Mouse (Mus musculus) retina, postnatal 1 day (tissue): Measurements from ENCODE around the gene Porcn.
A peak's percentile ranks its signal among the peaks of the same experiment; 100 is the strongest.

Experiments used
- DNase-seq: peaks from one replicate; pipeline ENCODE4 v3.0.0-alpha.2; 2012

Porcn gene

GRCm38 (mm10) chrX:8205088-8205487 lies 1.2 kb downstream of the Porcn start:
- no peak for DNase-seq

GRCm38 (mm10) chrX:8204076-8204475 lies 2.2 kb downstream of the Porcn start:
- DNase-seq, result no peak

DNA sequence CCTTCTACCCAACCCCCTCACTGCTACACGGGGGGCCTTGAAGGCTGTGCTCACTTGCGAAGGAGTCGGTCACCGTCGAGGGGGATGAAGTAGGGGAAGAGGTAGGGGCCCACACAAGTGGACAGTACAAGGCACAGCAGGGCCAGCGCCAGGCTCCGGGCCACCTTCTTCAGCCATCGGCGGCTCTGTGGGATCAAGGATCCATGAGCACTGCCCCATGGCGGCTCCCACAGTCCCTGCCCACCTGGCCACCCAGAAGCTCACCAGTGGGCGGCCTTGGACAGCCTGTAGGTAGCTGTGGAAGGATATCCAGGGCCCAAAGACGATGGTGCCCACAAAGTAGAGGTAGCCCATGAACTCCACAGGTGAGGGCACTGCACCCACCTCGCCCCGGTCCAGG lies 3.2 kb downstream of the Porcn start:
- no peak for DNase-seq

- DNase-seq, result peak; percentile 38
These were observed 13.0 kb downstream of the Porcn start, which contains the start of gene Ebp for GRCm38 (mm10) chrX:8193419-8193723. TSS of gene Ebp (minus strand) at chrX:8193512.

GRCm38 (mm10) chrX:8192640-8193418 lies 13.5 kb downstream of the Porcn start:
- peak; percentile 92 for DNase-seq

DNA sequence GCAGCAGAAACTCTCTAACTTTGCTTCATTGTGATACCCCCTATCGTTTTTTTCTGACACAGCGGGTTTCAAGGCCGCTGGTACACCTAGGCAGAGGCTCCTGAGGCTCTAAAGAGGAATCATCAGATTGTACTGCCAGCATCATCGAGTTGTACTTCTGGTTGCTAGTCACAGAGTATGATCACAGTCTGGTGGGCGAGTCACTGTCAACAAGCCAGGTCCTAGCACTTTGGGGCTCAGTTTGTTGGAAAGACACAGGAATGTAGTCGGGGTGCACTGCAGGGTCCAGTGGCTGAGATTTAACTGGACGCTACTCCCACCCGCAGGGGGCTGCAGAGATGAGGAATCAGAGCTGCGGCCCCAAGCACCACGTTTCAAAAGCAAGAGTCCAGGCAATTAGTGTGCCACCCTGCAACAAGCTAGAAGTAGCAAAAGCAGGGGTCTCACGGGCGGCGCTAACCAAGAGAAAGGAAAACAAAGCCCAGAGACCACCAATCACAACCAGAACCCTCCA lies 14.1 kb downstream of the Porcn start:
- DNase-seq, result no peak

DNA sequence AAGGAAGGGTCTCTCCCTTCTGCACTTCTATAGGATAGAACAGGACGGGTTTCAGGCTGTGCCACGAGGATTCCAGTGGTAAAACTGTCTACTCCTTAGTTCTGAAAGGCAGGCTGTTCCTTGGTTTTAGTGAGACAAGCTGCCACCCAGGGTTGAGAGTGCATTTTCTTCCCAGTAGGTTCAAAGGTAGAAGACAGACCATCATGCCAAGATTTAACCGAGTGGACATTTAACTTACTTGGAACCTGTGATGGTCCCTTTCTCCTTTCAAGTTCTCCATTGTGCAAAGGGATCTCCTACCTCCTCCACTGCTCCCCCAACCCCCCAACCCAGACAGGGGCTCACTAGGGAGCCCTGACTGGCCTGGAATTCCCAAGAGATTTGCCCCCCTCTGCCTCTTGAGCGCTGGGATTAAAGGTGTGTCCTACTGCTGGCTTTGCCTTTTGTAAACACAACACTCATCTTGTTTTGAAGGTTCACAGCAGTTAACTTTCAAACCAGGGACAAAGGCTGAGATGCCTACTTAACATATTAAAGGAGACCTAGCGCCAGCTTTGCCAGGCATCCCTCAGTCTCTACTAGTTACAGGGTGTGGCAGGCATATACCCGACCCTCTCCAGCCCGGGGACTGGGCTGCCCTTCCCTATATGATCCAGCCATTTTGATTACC lies 23.3 kb downstream of the Porcn start:
- no peak for DNase-seq

DNA sequence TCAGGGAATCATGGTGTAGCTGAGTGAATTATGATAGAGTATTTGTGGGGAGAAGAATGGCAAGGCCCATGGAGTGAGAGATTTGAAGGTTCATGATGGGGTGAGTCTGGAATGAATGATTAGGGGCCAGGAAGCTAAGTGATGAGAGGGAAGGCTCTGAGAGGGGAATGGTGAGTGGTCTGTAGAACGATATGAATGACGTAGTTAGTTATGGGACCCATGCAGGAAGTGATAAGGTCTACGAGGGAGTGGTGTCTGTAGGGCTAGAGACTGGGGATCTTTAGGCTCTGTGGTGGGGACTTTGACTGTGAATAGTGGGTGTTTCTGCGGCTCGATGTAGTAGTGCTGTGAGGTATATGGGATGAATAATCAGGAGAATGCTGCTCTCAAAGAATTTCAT lies 26.7 kb downstream of the Porcn start:
- DNase-seq, result no peak

- DNase-seq, result no peak
These were observed 27.5 kb downstream of the Porcn start for GRCm38 (mm10) chrX:8178871-8179270.

DNA sequence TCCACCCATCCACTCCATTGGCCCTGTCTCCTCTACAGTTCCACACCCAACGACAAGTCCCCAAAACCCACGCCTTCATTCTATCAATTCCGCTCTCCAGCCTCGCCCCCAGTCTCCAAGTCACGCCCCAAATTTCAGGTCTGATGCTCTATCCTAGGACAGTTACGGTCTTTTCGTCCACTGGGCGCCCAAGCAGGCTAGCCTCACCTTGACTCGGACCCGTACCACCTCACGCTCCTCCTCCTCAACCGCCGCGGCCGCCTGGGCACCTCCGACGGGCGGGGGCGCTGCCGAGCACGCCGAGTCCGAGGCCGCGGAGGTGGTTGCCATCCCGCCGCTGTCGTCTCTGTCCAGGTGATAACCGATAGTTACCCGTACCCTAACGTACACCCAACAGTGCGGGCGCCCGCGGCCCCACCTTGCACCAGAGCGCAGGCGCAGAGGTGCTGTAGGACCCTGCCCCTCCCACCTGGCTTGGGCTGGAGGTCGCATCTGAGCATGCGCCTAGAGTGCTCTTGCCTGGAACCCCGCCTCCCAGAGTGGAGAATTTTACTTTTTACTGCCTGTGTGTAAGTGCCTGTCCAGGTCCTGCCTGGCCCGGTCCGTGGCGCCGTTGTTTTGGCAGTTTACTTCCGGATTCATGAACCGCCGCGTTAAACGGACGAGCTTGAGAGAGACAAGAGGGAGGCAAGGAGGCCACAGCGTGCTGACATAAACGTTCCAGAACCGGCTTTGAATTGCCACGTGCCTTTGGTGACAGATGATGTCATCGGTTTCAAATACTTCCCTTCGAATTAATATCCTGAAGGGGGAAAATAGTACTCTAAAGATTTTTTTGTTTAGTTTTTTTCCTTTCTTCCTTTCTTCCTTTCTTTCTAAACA lies 30.6 kb downstream of the Porcn start, which contains the start of gene Tbc1d25:
Gene Tbc1d25 (minus strand): TSS at position 678 of the 882 bp plus-strand sequence.
- peak; percentile 88 for DNase-seq

DNA sequence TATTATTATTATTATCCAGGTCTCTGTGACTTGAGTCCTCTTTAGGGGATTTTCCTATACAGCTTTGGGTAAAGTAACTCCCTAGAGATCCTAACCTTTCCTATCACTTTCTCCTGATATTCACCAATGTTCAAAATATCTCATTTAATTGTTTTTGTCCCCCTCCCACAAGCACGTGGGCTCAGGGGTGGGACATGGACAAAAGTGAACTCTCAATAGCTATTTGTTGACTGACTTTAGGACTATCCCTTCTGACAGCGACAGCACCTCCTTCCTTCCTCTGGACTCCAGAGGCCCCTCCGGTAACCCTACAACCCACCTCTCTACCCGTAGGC lies 31.2 kb downstream of the Porcn start:
- DNase-seq, result no peak

DNA sequence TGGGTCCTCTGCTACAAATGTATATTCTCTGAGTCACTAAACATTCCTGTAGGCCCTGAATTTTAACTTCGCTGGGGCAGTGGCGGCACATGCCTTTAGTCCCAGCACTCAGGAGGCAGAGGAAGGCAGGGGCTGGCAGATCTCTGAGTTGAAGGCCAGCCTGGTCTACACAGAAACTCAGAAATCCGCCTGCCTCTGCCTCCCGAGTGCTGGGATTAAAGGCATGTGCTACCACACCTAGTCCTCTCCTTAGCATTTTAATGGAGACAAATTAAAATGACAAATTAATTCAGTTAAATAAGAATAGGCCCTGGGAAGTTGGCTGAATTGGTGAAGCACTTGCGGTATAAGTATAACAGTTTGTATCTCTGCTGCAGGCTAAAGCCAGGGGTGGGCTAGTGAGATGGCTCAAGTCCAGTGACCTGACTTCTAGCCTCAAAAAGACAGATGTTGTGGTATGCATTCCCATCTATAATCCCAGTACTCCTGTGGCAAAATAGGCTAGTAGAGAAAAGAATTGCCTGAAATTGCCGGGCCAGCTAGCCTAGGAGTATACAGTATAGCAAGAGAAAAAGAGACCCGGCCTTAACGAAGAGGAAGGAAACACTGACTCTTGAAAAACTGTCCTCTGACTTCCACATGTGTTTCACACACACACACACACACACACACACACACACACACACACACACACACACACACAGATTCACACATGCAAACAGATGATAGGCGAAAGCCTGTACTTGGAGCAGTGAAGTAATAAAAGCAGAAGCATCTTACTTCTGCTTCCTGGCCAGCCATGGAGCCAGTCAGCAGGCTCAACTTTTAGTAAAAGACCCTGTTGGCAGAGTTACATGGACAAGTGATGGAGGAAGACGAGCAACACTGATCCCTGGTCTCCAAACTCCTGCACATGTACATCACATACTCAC lies 38.3 kb downstream of the Porcn start:
- DNase-seq, result no peak

- no peak for DNase-seq
These were observed 41.9 kb downstream of the Porcn start for GRCm38 (mm10) chrX:8164471-8164870.

DNA sequence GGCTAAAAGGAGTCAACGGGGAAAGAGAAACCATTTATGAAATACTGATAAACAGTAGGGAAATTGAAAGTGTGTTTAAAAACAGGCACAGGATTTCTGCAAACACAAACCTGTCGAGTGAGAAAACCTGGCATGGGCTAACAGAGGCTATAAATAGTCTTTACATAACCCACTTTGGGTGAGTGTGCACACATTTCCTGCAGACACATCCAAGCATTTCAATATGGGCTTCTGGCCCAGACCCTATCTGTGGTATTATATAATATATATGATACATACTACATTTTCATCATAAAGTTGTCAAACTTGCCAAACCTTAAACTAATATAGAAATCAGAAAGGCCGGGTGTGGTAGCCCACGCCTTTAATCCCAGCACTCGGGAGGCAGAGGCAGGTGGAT lies 43.2 kb downstream of the Porcn start:
- DNase-seq, result no peak

DNA sequence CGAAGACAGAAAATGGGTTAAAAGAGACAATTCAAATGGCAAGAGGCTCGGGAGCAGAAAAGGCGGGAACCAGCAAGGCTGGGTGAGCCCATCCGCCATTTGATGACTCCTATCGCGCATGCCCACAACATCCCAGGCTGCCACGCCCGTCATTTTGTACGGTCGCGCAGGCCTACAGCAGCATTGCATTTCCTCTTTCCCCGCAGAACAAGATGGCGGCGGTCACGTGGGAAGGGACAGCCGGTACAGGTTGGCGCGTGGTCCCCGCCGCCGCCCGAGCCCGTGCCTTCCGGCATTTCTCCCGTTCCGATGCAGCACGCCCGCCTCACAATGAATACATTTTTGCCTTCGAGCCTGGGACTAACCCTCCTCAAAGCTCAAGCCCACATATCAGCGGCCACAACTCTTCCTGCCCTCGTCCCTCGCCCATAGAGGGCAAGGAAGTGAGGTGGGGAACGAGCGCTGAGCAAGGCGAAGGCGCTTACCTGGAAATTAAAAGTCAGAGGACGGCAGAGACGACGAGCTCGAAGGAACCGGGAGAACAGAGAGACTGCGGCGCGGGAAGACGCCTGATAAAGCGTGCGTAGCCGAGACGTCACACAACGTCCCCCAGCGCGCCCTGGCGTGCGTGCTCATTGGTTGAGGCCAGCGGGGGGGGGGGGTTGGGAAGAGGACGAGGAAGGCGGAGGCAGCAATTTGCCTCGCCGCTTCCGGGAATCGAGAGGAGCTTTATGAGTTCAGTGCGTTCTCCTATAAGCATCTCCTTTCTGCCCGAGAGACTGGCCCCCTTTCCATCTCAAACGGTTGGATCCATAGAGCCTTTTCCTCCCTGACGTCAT lies 61.0 kb downstream of the Porcn start, which contains the start of gene Rbm3:
Gene Rbm3 (minus strand): TSS at position 728 of the 839 bp plus-strand sequence.
- peak; percentile 94 for DNase-seq
